Mouse (Mus musculus): ENCODE measurements around the gene Lbhd2. TPM values are rescaled to one million over a fixed set of nuclear protein-coding genes. Genes with fewer than 3 reads are reported as not detected.

The Lbhd2 gene
- total and polyA plus RNA-seq, 3 experiments, result not detected

DNA sequence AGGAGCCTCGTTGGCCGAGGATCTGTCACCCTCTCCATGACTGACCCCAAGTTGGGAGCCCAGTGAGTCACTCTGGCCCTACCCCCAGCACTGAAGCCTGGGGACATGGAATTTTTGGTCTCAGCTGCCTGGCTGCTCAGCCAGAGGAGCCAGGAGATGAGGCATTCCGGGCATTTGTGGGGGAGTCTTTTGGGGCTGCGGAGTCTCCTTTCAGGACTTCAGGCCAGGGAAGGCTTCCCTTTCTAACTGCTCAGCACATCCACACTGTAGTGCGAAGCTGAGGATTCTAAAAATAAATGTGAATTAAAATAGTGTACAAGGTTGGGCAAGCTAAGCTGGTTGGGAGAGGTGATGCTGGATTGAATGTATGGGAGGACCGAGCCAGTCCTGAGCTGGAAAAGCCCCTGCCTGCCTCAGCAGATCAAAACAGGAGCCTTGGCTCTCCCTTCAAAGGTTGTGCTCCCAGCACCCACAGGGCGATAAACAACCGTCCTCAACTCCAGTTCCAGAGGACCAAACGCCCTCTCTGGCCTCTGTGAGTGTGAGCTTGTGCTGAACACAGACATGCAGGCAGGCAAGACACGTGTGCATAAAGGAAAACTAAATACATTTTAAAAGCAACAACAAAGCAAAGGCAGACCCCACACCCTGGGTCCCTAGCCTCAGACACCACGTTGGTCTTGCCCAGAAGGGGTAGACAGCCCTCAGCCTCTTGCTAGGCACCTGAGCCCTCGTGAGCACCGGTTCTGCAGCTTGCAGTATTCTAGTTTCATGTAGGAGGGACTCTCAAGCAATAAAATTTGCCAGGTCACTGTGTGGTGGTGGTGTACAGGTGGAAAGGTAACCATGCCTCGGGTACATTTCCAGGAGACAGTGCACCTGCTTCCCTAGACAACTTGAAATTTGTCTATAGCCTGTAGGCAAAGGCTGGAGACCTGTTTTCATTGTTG lies 24.5 kb downstream of the Lbhd2 start:
- peak in 1 of 2 experiments; percentile 50 for DNase-seq
- Histone ChIP-seq H3K4me1 (ENCODE audit: control insufficient read depth, insufficient read depth, low read length) (peaks cover 23% of the 10 kb centered on the region), H3K27ac (no peak overlapping the region; the same call in 1 of the 2 replicates), H3K79me2 (replicated peaks; ENCODE audit: control insufficient read depth, insufficient read depth, low read length) (no peaks in the 10 kb centered on the region), H3K4me3 (no peak overlapping the region), H3K9ac (ENCODE audit: low read depth, low read length) (no peak overlapping the region), H3K27me3 (ENCODE audit: control insufficient read depth, insufficient read depth, low read length) (no peaks in the 10 kb centered on the region), H3K36me3 (ENCODE audit: control insufficient read depth, insufficient read depth, low read length) (no peaks in the 10 kb centered on the region)
- TF ChIP-seq POLR2A (IDR thresholded peaks at IDR 0.05; ENCODE audit: insufficient read depth, low read depth, low read length) (no peak), EP300 (IDR thresholded peaks at IDR 0.05; ENCODE audit: insufficient read depth, low read depth, low read length) (no peak), CTCF (IDR thresholded peaks at IDR 0.05) (no peak)
- 56% methylated on average over 14 of the region's 14 CpGs for WGBS
- intact Hi-C loops (cut with DNase I), result no loop called here

DNA sequence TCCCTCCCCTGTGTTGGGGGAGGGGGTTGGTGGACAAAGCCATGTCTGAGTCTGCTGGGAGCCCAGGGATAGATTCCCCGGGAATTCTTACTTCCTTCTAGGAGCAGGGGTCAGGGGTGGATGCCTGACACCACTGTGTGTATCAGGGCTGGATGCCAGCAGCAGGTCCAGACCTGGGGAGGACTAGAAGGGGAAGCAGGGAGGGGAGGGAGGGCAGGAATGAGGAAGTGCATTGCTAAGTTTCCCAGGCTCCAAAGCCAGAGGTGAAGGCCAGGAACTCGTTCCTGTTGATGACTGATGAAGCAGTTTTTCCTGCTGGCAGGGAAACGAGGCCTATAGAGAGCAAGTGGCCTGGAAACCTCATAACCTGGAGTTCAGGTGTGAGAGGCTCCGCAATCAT lies 25.5 kb downstream of the Lbhd2 start:
- Histone ChIP-seq H3K4me1 (ENCODE audit: control insufficient read depth, insufficient read depth, low read length) (peaks cover 20% of the 10 kb centered on the region), H3K9ac (ENCODE audit: low read depth, low read length) (no peak overlapping the region)

DNA sequence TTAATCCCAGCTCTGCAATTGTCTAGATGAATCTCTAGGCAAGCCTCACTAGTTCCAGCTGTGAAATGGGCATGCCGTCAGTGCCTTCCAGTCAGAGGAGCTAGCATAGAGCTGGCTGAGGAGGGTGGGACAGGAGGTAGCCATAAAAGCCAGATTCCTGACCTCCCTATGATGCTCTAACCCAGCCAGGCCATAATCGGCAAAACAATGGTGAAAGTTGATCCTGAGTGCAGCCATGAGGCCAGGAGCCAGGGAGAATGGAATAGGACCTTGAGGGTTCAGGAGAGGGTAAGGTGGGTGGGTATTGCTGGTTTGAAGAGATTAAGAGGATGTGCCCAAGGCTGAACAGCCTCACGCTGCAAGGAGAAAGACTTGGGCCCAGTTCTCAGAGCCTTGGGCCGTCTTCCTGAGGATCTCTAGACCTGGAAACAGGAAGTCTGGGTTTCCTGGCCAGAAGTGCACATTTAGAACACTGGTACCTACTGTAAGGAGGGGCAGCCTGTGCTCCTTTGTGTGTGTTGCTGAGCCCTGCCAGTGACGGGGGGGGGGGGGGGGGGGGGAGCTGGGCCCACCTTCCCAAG lies 26.2 kb downstream of the Lbhd2 start:
- no peaks in the 10 kb centered on the region for H3K27me3 ChIP-seq (ENCODE audit: control insufficient read depth, insufficient read depth, low read length)

More for the DNA sequence above, 25.5 kb downstream of the Lbhd2 start:
- WGBS, result 42% methylated on average over 4 of the region's 4 CpGs
- no peak for DNase-seq
- H3K36me3 ChIP-seq (ENCODE audit: control insufficient read depth, insufficient read depth, low read length), result no peaks in the 10 kb centered on the region
- no peaks in the 10 kb centered on the region for H3K27me3 ChIP-seq (ENCODE audit: control insufficient read depth, insufficient read depth, low read length)
- no peaks in the 10 kb centered on the region for H3K79me2 ChIP-seq (replicated peaks; ENCODE audit: control insufficient read depth, insufficient read depth, low read length)
- peak overlapping the region; percentile 7; the same call in 1 of the 2 replicates for H3K27ac ChIP-seq
- TF ChIP-seq CTCF (IDR thresholded peaks at IDR 0.05) (no peak), POLR2A (IDR thresholded peaks at IDR 0.05; ENCODE audit: insufficient read depth, low read depth, low read length) (no peak), EP300 (IDR thresholded peaks at IDR 0.05; ENCODE audit: insufficient read depth, low read depth, low read length) (no peak)
- no peak overlapping the region for H3K4me3 ChIP-seq
- intact Hi-C loops (cut with DNase I), result no loop called here

DNA sequence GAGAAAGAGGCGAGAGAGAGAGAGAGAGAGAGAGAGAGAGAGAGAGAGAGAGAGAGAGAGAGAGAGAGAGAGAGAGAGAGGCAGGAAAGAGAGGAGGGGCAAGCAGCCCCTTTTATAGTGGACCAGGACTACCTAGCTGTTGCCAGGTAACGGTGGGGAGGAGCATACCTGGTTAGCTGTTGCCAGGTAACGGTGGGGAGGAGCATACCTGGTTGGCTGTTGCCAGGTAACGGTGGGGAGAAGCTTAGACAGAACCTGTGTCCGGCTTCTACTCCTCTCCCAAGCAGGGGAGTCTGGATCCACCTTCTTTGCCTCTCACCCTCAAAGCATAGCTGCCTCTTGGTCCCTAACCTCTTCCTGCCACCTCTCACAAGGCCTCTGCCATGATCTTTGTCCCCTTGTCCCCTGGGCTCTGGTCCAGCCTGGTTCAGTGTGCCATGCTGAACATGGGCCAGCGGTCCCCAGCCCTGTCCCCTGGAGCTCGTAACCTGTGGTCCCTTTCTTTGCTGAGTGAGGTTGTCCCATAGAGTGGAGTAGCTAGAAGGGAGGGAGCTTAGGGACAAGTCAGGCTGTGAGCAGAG lies 27.6 kb downstream of the Lbhd2 start:
- Histone ChIP-seq H3K36me3 (ENCODE audit: control insufficient read depth, insufficient read depth, low read length) (no peaks in the 10 kb centered on the region), H3K4me3 (no peak overlapping the region), H3K27ac (peak overlapping the region; percentile 38), H3K79me2 (replicated peaks; ENCODE audit: control insufficient read depth, insufficient read depth, low read length) (no peaks in the 10 kb centered on the region), H3K4me1 (ENCODE audit: control insufficient read depth, insufficient read depth, low read length) (peaks cover 24% of the 10 kb centered on the region), H3K27me3 (ENCODE audit: control insufficient read depth, insufficient read depth, low read length) (no peaks in the 10 kb centered on the region), H3K9ac (ENCODE audit: low read depth, low read length) (no peak overlapping the region)
- TF ChIP-seq EP300 (IDR thresholded peaks at IDR 0.05; ENCODE audit: insufficient read depth, low read depth, low read length) (no peak), POLR2A (IDR thresholded peaks at IDR 0.05; ENCODE audit: insufficient read depth, low read depth, low read length) (no peak), CTCF (IDR thresholded peaks at IDR 0.05) (no peak)
- intact Hi-C loops (cut with DNase I), result no loop called here
- DNase-seq, result no peak
- 50% methylated on average over 6 of the region's 7 CpGs for WGBS

More for the DNA sequence above, 26.2 kb downstream of the Lbhd2 start:
- Histone ChIP-seq H3K27ac (no peak overlapping the region; the same call in none of the 2 replicates), H3K79me2 (replicated peaks; ENCODE audit: control insufficient read depth, insufficient read depth, low read length) (no peaks in the 10 kb centered on the region), H3K9ac (ENCODE audit: low read depth, low read length) (no peak overlapping the region), H3K4me3 (no peak overlapping the region), H3K36me3 (ENCODE audit: control insufficient read depth, insufficient read depth, low read length) (no peaks in the 10 kb centered on the region), H3K4me1 (ENCODE audit: control insufficient read depth, insufficient read depth, low read length) (peaks cover 24% of the 10 kb centered on the region)
- no peak for DNase-seq
- TF ChIP-seq POLR2A (IDR thresholded peaks at IDR 0.05; ENCODE audit: insufficient read depth, low read depth, low read length) (no peak), EP300 (IDR thresholded peaks at IDR 0.05; ENCODE audit: insufficient read depth, low read depth, low read length) (no peak), CTCF (IDR thresholded peaks at IDR 0.05) (no peak)
- WGBS, result 59% methylated on average over 4 of the region's 5 CpGs
- intact Hi-C loops (cut with DNase I), result no loop called here

DNA sequence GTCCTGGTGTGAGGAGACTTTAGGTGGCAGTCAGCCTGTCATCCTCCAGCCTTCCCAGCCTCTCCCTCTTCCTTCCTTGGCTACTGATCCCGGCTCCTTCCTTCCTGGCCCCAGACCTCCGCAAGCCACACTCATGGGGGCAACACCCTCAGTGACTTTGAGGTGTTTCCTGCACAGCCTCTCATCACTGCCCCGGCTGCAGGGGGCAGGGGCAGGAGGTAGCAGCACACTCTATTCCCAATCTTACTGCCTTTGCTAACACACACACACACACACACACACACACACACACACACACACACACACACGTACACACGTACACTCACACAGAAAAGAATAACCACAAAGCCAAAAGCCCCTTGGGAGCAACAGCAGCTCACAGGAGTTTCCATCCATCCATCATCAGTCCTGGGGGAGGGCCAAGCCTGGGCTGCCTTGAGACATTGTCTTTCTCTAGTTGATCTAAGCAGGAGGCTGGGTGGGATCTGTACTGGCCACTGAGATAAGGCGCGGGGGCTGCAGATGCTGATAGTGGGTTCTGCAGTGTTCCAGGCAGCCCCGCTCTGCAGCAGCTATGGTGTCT lies 28.2 kb downstream of the Lbhd2 start:
- no peak for DNase-seq
- Histone ChIP-seq H3K36me3 (ENCODE audit: control insufficient read depth, insufficient read depth, low read length) (no peaks in the 10 kb centered on the region), H3K27ac (peak overlapping the region; percentile 38), H3K9ac (ENCODE audit: low read depth, low read length) (no peak overlapping the region), H3K79me2 (replicated peaks; ENCODE audit: control insufficient read depth, insufficient read depth, low read length) (no peaks in the 10 kb centered on the region), H3K4me3 (no peak overlapping the region), H3K27me3 (ENCODE audit: control insufficient read depth, insufficient read depth, low read length) (no peaks in the 10 kb centered on the region), H3K4me1 (ENCODE audit: control insufficient read depth, insufficient read depth, low read length) (peaks cover 24% of the 10 kb centered on the region)
- intact Hi-C loops (cut with DNase I), result no loop called here
- 32% methylated on average over 8 of the region's 8 CpGs for whole genome bisulfite sequencing
- TF ChIP-seq POLR2A (IDR thresholded peaks at IDR 0.05; ENCODE audit: insufficient read depth, low read depth, low read length) (no peak), CTCF (IDR thresholded peaks at IDR 0.05) (no peak), EP300 (IDR thresholded peaks at IDR 0.05; ENCODE audit: insufficient read depth, low read depth, low read length) (no peak)

Data from heart, adult 2 months (tissue).